Mouse (Mus musculus): Measurements from ENCODE around the gene Cd7.

Cd7 gene

DNA sequence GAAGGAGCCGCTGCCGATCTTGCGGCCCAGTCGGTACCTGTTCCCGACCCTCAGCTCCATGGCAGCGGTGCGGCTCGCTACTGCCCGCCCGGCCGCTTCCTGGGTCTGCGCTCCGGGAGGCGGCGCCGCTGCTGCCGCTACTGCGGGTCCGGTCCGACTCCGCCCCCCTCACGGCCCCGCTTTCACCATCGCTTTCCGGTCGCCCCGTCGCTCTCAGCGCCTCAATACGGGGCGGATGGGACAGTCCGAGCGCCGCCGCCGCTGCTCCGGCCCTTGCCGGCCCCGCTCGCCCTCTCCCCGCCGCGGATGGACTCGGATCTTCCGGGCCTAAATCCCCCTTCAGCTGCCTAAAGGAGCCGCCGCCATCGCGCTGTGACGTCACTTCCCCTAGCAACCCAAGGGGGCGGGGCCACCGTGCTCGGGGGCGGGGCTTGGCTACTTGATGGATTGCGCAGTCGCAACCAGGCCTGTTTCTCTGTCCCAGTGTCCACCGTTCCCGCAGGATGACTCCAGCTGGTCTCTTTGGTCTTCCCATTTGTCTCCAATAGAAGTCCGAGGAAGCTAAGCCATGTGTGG lies 48.2 kb downstream of the Cd7 start, which contains the start of gene Csnk1d:
Gene Csnk1d (minus strand): TSS at position 380 of the 576 bp plus-strand sequence.
- in situ Hi-C loops (cut with MboI, MseI) = no loop called here

DNA sequence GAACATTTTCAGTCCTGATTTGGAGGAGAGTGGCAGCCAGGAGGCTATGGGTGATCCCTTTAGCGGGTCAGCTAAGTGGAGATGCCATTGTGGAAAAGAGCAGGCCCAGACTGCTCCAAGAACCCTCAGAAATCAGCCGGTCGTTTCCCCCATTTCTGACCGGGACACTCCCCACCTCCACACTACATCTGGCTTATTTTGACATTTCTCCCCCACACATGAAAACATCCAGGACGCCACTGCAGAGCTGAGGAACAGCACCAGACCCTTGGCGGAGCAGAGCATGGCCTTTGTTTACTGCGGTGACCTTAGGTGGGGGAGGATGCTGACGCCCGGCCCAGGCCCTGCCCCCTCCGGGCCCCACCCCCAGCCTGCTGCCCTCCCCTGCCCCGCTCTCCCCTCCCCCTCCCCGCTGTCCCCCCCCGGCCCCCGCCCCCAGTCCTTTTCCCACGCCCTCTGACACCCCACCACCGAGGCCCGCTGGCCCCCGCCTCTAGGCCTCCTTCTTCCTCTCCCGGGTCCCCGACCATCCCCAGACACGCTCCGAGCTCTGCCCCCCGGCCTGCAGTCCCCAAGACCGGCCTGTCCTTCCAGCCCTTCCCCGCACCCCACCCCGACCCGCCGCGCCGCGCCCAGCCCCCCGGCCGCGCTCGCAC lies 49.0 kb downstream of the Cd7 start:
- in situ Hi-C loops (cut with MboI, MseI) = no loop called here

DNA sequence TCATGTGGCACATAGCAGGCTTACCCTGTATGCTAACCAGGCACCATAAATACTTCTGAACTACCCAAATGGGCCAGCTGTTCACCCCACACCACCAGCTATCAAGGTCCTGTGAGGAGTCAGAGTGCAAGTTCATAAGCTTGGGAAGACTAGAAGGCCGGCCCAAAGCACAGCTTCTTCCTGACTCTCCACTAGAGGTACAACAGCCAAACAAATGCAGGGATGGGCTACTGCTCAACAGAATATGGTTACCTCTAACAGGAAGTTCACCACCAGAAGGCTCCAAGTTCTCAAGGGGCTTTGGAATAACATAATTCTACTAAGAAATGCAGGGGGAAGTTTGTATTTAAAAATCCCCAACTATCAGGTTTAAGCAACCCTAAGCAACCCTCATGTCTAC lies 49.7 kb downstream of the Cd7 start:
- in situ Hi-C loops (cut with MboI, MseI) = no loop called here

DNA sequence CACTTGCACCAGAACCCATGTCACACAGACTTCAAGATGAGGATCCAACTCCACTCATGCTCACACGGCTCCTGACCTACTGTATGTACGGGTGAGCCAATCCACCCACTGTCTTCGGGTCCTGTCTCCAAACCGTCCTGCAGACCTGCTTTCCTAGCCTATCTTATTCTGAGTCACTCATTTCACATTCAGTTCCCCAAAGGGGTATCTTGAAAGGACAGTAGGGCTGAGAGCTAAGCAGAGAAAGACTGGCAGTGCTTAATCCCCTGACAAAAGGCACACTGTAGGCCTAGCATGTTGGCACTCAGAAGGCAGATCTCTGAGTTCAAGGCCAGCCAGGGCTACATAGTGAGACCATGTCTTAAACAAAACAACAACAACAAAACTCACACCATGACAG lies 50.8 kb downstream of the Cd7 start:
- in situ Hi-C loops (cut with MboI, MseI) = no loop called here

DNA sequence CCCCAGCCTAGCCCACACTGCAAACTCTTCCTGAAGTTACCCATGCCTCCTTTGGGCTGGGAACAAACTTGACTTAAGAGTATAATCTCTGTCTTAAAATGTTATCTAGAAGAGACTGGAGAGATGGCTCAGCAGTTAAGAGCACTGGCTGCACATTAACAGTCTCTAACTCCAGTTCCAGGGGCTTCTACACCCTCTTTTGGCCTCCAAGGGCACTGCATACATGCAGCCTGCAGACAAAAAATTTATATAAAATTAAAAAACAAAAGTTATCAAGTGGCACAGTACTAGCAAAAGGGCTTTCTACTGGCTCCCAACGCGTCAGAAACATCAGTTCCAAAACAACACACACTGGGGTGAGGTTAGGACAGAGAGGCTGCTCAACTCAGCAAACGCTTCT lies 51.6 kb downstream of the Cd7 start:
- in situ Hi-C loops (cut with MboI, MseI) = no loop called here

Data from T-helper 1 cell (primary cell).